Mouse (Mus musculus): ENCODE measurements around the gene Trim27.
A peak's percentile ranks its signal among the peaks of the same experiment; 100 is the strongest.

The Trim27 gene

GRCm38 (mm10) chr13:21215275-21215983 is 36.2 kb downstream of the Trim27 start:
- peak; percentile 82 for DNase-seq (ENCODE audit: extremely low spot score, low read depth, low spot score)

- DNase-seq (ENCODE audit: extremely low spot score, low read depth, low spot score): no peak
Measured at GRCm38 (mm10) chr13:21216781-21217180, 37.5 kb downstream of the Trim27 start.

GRCm38 (mm10) chr13:21221656-21222462 is 42.6 kb downstream of the Trim27 start:
- no peak for DNase-seq (ENCODE audit: extremely low spot score, low read depth, low spot score)

- DNase-seq (ENCODE audit: extremely low spot score, low read depth, low spot score): peak; percentile 94
Measured at GRCm38 (mm10) chr13:21222463-21223022, 43.3 kb downstream of the Trim27 start.

GRCm38 (mm10) chr13:21223242-21223655 is 44.0 kb downstream of the Trim27 start:
- no peak for DNase-seq (ENCODE audit: extremely low spot score, low read depth, low spot score)

- DNase-seq (ENCODE audit: extremely low spot score, low read depth, low spot score): no peak
Measured at GRCm38 (mm10) chr13:21224376-21224775, 45.1 kb downstream of the Trim27 start.

GRCm38 (mm10) chr13:21225206-21225605 is 46.0 kb downstream of the Trim27 start:
- DNase-seq (ENCODE audit: extremely low spot score, low read depth, low spot score): no peak

- no peak for DNase-seq (ENCODE audit: extremely low spot score, low read depth, low spot score)
Measured at GRCm38 (mm10) chr13:21226031-21226430, 46.8 kb downstream of the Trim27 start.

GRCm38 (mm10) chr13:21233732-21234705 is 54.8 kb downstream of the Trim27 start:
- DNase-seq (ENCODE audit: extremely low spot score, low read depth, low spot score): peak; percentile 91

- DNase-seq (ENCODE audit: extremely low spot score, low read depth, low spot score): no peak
Measured at GRCm38 (mm10) chr13:21236714-21237113, 57.5 kb downstream of the Trim27 start.

- DNase-seq (ENCODE audit: extremely low spot score, low read depth, low spot score): no peak
Measured at GRCm38 (mm10) chr13:21237161-21237560, 57.9 kb downstream of the Trim27 start.

- DNase-seq (ENCODE audit: extremely low spot score, low read depth, low spot score): no peak
Measured at GRCm38 (mm10) chr13:21240788-21241187, 61.5 kb downstream of the Trim27 start.

- DNase-seq (ENCODE audit: extremely low spot score, low read depth, low spot score): no peak
Measured at GRCm38 (mm10) chr13:21242408-21243125, 63.3 kb downstream of the Trim27 start.

- DNase-seq (ENCODE audit: extremely low spot score, low read depth, low spot score): no peak
Measured at GRCm38 (mm10) chr13:21243196-21243595, 64.0 kb downstream of the Trim27 start.

GRCm38 (mm10) chr13:21244089-21244488 is 64.8 kb downstream of the Trim27 start:
- DNase-seq (ENCODE audit: extremely low spot score, low read depth, low spot score): no peak

Data from hindlimb bud, embryonic 11.5 days (tissue).